Mouse (Mus musculus): Measurements from ENCODE around the gene Qtrt1. TPM values are rescaled to one million over a fixed set of nuclear protein-coding genes. Genes with fewer than 3 reads are reported as not detected.

The Qtrt1 gene
- total RNA-seq, 2 experiments from 2014 or later, result 13.6 to 17.7 TPM

DNA sequence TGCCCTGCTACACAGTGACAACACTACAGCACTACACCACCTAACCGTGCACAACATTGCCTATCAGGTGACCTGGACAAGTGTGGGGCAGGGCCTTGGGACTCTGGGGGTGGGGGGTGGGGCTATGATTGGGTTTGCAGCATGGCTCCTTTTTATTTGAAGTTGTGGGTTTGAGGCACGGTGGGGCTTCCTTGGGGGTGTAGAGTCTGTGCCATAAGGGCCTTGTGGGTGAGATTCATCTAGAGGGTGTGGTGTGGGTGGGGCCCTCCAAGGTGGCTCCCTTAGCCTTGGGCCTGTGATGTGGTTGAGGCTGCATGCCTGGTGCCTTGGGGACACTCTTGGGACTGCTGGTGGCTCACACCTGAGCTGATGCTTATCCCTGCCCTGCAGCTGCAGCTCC is 8.0 kb downstream of the Qtrt1 start:
- DNase-seq, result no peak

DNA sequence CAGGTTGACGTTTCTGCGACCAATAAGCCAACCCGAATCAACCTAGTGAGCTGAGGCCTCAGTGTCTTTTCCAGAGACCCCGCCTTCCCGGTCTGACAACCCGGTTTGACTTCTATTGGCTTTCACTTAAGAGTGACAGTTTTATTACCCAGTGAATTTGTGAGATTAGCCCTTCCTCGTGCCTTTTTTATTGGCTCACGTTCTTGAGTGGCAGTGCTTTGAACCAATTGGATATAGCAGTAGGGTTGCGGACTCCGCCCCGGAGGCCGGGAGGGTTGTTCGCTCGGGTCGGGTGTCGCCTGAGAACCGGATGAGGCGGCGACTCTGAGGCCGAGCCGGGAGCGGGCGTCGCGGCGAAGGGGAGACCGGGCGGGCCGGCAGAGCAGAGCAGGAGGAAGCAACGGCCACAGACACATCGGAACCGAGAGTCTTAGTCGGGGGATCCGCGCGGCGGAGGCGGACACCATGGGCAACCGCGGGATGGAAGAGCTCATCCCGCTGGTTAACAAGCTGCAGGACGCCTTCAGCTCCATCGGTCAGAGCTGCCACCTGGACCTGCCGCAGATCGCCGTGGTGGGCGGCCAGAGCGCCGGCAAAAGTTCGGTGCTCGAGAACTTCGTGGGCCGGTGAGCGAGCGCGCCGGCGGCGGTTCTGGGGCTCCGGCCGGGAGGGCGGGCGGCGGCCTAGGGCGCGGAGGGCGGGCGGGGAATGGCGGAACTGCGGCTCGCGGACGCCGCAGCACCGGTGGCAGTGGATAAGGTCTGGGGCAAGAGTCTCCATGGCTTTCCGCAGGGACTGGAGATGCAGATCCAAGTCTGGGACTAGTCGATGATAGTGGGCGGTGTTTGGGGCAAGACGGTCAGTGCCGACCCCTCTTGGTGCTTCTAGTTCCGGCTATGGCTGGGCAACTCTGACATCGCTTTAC is 13.3 kb downstream of the Qtrt1 start, which contains the start of gene Dnm2:
Gene Dnm2, plus strand, starts transcription at position 278 of the 925 bp plus-strand sequence.
- peak; percentile 96 to 97 for DNase-seq

DNA sequence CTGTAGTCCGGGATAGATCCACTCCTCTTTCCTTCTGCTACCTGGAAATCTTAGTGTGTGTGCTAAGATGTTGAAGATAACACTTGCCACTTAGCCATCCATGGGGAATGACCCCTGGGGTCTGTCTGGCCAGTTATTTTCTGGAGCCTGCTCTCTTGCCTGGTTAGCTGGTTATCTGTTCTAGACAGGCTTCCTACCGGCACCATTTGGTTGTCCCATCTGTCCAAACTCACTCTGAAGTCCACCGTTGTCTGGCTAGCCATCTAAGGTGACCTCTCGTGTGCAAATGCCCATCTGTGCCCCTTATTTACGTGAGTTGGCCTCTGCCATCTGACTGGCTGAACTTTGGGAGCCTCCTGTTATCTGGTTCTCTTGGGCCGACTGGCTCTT is 13.9 kb downstream of the Qtrt1 start:
- DNase-seq, result no peak

DNA sequence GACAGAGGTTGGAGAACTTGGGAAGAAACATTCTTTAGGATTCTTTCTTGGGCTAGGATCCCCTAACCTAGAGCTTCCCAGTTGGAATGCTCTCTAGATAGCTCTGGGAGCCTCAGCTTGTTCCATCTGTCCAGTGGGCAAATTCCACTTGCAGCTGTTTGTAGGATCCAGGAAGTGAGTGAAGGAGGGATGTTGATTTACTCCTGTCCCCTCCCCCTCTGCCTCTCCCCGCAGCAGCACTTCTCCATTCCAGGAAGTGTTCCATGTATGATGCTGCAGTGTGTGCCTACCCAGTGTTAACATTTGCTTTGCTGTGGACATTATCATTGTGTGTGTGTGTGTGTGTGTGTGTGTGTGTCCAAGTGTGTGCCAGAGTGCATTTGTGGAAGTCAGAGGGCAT is 14.4 kb downstream of the Qtrt1 start:
- peak in 1 of 2 experiments; percentile 35 for DNase-seq

DNA sequence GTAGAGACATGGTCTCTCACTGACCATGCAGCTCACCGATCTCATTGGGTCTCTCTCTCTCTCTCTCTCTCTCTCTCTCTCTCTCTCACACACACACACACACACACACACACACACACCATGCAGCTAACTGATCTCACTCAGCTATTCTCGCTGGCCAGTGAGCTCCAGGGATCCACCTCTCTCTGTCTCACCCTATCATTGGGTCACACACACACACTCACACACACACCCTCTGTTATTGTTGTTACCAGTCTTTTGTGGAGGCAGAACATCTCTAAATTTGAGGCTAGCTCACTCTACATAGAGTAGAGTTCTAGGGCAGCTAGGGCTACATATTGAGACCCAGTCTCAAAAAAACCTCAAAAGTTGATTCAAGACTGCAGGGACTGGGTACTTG is 14.9 kb downstream of the Qtrt1 start:
- no peak for DNase-seq

DNA sequence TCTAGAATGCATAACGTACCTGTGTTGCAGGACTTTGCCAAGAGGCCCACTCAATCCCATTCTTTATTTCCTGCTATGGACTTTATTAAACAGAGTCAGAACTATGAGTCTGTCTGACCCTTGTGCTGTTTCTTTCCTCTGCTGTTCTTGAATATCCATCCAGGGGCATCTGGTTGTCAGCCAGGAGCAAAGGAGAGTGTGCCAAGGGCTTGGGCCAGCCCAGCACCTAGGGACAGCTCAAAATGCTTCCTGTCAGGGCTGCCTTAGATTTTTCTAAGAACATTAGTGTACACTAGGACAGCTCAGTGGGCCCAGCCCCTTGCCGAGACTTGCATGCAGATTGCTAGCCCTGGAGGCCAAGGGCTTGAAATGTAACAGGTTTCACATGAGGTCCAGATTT is 16.1 kb downstream of the Qtrt1 start:
- DNase-seq, result peak; percentile 57 to 61

DNA sequence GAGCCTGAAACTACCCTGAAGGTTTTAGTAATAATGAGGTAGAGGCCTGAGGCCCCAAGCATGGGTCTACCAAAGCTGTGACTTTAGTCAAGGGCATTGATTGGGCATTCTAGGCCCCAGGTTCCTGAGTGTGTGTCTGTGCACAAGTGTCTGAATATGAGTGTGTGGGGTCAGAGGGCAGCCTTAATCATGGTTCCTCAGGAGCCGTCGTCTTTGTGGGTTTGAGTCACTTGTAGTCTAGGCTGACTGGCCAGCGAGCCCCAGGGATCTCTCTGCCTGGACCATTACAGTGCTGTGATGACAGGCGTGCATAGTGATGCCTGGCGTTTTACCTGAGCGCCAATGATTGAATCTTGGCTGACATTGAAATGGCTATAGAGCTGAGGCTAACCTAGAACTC is 16.5 kb downstream of the Qtrt1 start:
- DNase-seq, result no peak

DNA sequence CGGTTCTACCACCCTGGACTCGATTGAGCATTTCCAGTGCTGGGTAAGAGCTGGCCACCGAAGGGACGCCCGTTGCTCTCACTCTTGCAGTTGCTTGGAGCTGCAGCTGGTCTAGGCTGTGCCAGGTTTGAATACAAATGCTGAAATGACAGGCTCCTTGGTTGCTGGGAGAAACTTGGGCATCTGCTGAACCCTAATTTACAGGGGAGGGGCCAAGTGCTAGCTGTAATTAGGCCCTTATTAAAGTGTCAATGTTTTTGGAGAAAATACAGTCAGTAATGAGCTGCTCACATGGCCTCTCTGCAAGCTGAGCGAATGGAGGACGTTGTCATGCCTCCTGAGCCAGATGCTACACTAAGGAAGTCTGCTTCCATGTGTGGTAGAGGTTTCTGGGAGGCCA is 19.1 kb downstream of the Qtrt1 start:
- no peak for DNase-seq

DNA sequence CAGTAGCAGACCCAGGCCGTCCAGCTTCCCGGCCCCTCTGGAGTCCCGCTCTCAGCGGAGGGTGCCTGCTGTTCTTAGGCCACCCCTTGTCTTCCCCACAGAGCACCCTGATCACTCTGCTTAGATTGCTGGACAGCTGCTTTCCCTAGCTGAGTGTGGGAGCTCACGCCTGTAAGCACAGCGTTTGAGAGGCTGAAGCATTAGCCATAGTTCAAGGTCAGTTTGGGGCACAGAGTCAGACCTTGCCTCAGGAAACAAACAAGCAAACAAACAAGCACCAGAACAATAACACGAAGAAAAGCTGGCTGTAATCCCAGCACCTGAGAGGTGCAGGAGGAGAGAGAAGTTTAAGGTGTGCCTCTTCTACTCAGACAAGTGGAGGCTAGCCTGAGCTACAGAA is 20.4 kb downstream of the Qtrt1 start:
- DNase-seq, result no peak

DNA sequence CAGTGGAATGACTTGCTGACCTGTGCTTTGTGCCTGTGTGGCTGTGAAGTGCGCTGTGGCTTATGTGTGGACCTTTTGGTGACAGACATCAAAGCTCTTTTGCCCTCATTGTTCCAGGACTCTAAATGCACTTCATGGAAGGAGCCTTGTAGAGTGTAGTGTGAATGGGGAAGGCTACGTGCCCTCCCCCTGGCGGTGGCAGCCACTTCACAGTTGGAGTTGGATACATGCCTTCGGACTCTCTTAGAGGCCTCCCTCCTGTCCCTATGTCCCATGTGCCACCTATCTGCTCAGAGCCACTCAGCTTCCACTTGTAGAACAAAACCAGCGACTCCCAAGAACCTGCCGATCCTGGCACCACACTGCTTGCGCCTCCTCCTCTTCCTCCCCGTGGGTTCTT is 22.1 kb downstream of the Qtrt1 start:
- DNase-seq, result no peak

DNA sequence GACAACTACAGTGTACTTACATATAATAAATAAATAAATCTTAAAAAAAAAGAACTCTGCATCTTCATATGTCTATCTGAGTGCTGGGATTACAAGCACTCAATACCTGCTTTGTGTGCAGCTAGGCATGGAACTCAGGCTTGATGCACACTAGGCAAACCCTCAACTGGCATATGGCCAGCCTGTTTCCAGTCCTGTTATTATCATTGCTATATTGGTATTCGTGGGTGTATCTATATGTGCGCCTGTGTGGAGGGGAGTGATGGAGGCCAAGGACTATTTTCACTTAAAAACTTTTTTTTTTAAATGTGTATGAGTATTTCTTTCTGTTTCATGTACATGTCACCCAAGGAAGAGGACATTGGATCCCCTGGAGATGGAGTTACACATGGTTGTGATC is 22.8 kb downstream of the Qtrt1 start:
- DNase-seq, result no peak

DNA sequence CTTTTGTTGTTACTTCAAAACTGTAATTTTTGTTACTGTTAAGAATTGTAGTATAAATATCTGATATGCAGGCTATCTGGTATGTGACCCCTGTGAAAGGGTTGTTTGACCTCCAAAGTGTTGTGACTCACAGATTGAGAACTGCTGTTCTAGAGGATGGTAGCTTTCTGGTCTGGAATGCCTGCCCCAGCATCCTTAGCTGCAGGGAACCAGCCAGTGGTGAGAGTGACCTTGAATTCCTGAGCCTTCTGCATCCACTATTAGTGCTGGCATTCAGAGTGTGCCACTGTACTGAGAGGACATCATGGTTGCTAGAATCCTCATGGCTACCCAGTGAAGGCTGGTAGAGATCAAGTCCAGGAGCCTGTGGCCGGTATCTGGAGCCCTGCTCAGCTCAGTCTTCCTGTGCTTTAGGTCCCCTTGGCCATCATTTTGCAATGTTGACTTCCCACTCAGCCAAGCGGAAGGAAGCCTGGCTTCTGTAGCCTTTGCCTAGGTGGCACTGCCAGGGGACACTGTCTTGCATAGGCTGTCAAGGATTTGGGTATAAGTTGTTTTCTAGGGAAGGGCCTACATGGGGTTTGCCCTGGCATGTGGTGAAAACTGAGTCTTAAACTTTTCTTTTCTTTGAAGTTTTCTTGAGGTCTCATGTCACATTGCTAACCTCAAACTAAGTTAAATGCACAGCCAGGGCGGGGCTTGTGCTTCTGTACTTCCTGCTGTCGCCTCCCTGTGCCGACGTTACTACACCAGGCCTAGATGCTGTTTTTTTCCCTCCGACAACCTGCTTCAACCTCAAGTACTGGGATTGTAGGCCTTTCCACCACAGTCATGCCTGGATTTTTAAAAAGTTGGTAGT is 24.4 kb downstream of the Qtrt1 start:
- DNase-seq, result peak; percentile 45 to 51

DNA sequence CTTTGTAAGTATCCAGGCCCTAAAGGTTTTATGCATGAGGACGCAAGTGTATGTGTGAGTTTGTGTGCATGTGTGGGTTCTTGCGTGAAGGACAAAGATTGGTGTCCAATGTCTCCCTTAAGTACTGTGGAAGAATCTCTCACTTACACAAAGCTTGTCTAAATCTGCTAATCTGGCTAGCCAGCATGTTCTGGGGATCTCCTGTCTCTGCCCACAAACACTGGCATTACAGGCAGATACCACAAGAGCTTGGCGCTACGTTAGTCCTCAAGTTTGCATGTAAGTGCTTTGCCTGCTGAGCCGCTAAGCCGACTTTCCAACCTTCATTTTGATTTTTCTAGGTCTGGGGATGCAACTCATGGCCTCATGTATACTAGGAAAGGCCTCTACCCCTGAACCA is 25.9 kb downstream of the Qtrt1 start:
- DNase-seq, result no peak

DNA sequence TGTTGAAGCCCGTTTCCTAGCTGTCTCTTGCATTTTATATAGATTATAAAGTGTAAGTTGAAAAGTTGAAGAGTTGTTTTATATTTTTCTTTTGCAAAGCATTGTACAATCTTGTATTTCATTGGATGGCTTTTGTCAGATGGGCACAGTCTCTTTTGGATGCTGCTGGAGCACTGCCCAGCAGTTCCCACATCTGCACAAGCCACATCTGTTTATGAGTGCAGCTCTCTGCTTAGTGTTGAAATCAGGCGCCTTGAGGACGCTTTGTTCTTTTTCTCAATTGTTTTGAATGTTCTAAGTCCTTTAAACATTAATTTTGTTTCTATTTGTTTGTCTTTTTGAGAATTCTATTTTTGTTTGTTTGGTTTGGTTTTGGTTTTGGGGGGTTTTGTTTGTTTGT is 26.6 kb downstream of the Qtrt1 start:
- DNase-seq, result no peak

DNA sequence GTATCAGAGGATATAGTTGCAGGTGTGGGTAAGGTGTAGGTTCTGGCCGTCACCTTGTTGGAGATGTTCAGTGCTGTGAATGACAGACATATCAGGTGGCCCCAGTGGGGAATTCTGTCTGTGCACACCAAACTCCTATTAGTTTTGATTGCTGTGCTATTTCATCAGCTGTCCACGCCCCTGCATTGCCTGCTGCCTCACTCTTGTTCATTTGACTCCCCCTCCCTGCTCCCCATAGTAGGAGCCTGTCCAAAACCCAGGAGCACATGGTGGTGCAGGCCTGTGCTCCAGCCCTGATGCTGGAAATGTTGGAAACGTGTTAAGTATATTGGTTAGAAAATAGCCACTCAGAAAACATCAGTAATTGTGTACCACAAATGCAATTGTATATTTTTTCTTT is 27.8 kb downstream of the Qtrt1 start:
- no peak for DNase-seq

DNA sequence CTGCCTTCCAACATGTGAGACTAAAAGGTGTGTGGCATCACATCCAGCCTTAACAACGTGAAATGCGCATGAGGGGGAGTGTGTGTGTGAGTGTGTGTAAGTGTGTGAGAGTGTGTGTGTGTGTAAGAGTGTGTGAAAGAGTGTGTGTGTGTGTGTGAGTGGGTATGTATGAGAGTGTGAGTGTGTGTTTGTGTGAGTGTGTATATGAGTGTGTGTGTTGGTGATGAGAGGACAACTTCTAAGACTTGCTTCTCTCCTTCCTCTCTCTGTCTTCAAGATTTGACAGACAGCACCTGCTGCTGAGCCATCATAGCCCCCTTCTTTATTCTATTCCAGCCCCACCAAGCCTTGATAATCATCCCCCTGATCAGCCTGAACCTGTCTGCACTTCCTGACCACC is 28.3 kb downstream of the Qtrt1 start:
- DNase-seq, result no peak

DNA sequence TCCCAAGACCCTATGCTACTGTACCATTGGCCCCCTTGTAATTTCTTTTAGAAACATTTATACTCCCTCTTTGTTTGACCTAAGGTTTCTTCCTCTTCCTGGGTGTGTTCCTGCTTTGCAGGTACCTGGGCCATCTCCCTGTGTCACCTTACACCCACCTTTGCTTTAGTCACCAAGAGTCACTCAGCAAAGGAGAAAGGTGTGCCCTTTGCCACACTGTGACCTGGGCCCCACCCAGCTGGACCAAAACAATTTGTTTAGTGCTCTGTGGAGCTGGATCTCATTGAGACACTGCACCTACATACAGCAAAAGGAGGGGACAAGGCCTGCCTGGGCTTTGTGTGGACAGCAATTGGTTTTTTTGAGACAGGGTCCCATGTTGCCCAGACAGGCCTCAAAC is 28.8 kb downstream of the Qtrt1 start:
- no peak for DNase-seq

DNA sequence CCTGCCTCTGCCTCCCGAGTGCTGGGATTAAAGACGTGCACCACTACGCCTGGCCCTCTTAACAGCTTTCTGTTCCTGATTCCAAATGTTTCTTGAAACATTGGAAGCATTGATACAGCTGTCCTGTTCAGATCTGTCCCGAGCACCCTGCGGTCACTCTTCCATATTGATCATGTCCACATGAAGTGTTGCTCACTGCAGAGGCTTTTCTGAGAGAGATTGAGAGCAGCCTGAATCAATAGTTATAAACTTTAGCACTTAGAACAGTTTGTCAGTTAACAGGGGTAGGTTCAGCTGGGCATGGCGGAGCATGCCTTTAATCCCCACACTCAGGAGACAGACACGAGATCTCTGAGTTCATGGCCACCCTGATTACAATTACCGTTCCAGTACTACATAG is 32.2 kb downstream of the Qtrt1 start:
- no peak for DNase-seq

DNA sequence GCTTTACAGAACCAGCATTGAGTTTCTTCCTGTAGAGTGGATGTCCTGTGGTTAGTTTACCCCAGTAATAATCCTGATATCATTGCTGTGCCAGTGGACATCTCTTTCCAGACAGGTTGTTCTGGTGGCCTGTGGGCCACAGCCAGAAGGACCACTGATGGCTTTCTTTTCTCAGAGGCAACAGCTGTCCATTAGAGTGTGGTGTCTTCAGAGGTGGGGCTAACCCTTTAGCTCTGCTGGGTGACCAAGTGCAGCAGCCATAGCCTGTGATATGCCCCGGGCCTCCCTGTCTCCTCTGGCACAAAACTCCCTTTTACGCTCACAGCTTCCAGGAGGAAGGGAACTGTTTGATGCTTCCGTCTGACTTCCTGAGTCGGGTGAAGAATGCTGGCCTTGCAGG is 32.9 kb downstream of the Qtrt1 start:
- no peak for DNase-seq

DNA sequence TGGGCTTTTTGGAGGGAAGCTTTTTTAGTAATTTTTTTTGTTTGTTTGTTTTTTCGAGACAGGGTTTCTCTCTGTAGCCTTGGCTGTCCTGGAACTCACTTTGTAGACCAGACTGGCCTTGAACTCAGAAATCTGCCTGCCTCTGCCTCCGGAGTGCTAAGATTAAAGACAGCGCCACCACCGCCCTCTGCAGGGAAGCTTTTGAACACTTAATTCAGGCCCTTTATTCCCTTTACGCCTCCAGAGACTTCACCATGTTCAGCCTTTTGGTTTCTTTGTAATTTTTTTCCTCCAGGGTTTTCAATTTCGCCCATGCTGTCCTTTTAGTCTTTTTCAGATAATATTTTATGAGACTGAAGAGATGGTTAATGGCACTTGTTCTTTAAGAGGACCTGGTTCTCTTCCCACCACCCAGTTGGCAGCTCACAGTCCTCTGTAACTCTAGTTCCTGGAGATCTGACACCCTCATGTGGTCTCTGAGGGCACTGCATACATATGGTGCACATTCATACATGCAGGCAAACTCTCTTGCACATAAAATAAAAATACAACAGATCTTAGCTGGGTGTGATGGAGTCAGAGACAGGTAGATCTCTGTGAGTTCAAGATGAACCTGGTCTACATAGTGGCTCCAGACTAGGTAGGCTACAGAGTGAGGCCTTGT is 33.6 kb downstream of the Qtrt1 start:
- DNase-seq, result no peak

DNA sequence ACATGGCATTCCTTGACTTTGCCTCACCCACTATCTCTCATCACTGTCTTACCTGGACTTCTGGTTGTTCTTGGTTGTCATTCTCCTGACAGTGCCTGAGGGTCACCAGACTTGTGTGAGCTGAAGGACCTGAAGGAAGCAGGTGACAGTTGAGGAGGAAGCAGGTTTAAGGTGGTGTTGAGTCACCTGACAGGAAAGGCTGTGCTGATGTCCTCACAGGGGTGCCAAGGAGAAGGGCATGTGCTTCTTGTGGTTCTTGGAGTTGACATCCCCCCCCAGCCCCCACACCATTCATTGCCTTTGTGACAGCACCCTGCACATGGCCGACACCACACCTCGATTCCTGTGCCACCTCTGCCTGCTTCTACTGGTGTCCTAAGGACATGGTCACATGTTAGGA is 36.1 kb downstream of the Qtrt1 start:
- no peak for DNase-seq

DNA sequence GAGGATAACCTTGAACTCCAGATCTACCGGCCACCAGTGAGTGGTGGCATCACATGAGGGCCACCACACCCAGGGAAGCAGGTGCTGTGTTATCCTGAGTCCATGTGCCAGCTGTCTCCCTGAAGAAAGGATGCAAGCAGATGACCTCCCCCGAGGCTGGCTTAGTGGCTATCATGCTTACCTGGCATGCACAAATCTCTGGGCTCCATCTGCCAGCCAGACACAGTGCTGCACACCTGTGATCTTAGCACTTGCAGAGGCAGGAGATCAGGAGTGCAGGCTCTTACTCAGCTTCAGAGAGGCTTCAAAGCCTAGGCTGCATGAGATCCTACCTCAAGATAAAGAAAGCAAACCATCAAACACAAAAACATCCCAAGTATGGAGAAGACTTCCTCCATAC is 38.1 kb downstream of the Qtrt1 start:
- DNase-seq, result no peak

DNA sequence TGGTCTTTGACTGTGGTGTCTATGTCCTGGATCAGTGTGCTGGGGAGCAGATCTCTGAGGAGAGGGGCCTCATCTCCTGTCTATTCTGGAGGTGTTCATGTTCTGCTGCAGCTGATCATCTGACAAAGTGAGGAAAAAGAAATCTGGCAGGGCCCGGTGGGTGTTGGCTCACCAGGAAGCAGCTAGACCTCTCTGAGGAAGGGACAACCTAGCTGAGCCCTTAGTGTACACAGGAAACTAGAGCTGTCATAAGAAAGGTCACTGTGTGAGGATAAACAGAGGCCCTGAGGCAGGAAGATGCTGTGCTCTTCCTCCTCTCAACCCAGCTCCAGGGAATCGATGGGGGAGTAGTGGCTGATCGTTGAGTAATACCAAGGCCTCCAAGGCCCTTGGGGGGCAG is 38.6 kb downstream of the Qtrt1 start:
- DNase-seq, result peak; percentile 37 to 43
